Mouse (Mus musculus) hindbrain, embryonic 13.5 days (tissue): ENCODE data around the gene Asb3. TPM values are rescaled to one million over a fixed set of nuclear protein-coding genes. Genes with fewer than 3 reads are reported as not detected.
A peak's percentile ranks its signal among the peaks of the same experiment; 100 is the strongest.

Source experiments
- ATAC-seq: fragments of 200-750 bp; cut with Nextera tagmentation; 2 replicates; pipeline ENCODE4 v1.8.0; 2017; ENCODE audit warnings: moderate TSS enrichment; ENCODE audit not compliant: low FRiP score
- H3K27ac ChIP-seq: fragments of 300-500 bp; sonication (generic); 2 replicates; pipeline ENCODE4 v1.5.1; 2015; ENCODE audit warnings: inconsistent platforms, mild to moderate bottlenecking, moderate library complexity
- H3K27me3 ChIP-seq: fragments of 300-500 bp; sonication (generic); 2 replicates; pipeline ENCODE4 v1.6.1; 2015; ENCODE audit warnings: mild to moderate bottlenecking, inconsistent platforms
- H3K36me3 ChIP-seq: fragments of 300-500 bp; sonication (generic); 2 replicates; pipeline ENCODE4 v1.6.1; 2015; ENCODE audit warnings: mild to moderate bottlenecking, inconsistent platforms
- H3K4me1 ChIP-seq: fragments of 300-500 bp; sonication (generic); replicated peaks from 2 replicates; pipeline ENCODE4 v1.6.1; 2015; ENCODE audit warnings: inconsistent platforms
- H3K4me2 ChIP-seq: fragments of 300-500 bp; sonication (generic); 2 replicates; pipeline ENCODE4 v1.6.1; 2015; ENCODE audit warnings: inconsistent platforms, mild to moderate bottlenecking, moderate library complexity
- H3K4me3 ChIP-seq: fragments of 300-500 bp; sonication (generic); 2 replicates; pipeline ENCODE4 v1.5.1; 2015; ENCODE audit warnings: mild to moderate bottlenecking, inconsistent platforms
- H3K9ac ChIP-seq: fragments of 300-500 bp; sonication (generic); 2 replicates; pipeline ENCODE4 v1.6.1; 2015; ENCODE audit warnings: mild to moderate bottlenecking, inconsistent platforms
- H3K9me3 ChIP-seq: fragments of 300-500 bp; sonication (generic); 2 replicates; pipeline ENCODE4 v1.6.1; 2016; ENCODE audit warnings: inconsistent platforms
- WGBS: fragments of 180-500 bp; shearing (Covaris S2); methylation state at CpG from one replicate; pipeline ENCODE4 v1.1.7; 2015; 5-methylcytosine and 5-hydroxymethylcytosine counted together
- polyA plus RNA-seq: library from polyadenylated mRNA; unstranded; fragments of >200 nt; fragmentation: Nextera tagmentation; extraction: Ambion mirVana; gene quantifications from 2 replicates; pipeline ENCODE4 v1.2.1, GENCODE M21; 2015

Gene Asb3
- polyA plus RNA-seq, result 32.0 and 33.8 TPM in 2 replicates

GRCm38 (mm10) chr11:30885171-30885871 is at the start of gene Asb3, which contains the start of gene Gpr75:
TSS of gene Asb3 (plus strand) at chr11:30885416.
TSS of gene Gpr75 (plus strand) at chr11:30885358.
- Histone ChIP-seq H3K4me3 (peak within 1 kb of the TSS; percentile 65), H3K4me1 (peaks cover 5% of the 10 kb centered on the region; the same call in 1 of the 2 replicates), H3K27ac (peak within 1 kb of the TSS; percentile 90), H3K4me2 (peak within 1 kb of the TSS; percentile 82), H3K9me3 (no peaks in the 10 kb centered on the region), H3K27me3 (no peaks in the 10 kb centered on the region), H3K36me3 (peaks cover under 1% of the 10 kb centered on the region; the same call in 1 of the 2 replicates), H3K9ac (peak within 1 kb of the TSS; percentile 91)
- peak; percentile 97 for ATAC-seq
- 2% methylated on average over 41 of the region's 41 CpGs for WGBS

DNA sequence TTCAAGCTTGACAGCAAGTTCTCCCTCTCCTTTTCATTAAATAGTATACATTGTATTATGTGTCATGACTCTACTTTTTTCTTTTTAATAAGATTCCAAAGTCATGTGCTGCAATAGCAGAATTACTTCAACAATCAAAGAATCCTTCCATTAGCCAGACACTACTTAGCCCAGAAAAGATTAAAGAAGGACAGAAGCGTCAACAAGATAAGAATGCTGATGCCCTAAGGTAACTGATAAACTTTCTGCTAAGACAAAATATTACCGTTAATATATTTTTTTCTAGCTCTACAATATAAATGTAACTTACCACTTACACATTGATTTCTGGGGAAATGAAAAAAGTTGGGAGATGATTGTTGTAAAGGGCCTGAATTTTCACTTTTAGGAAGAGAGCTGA is 46.4 kb upstream of the Asb3 start:
- Histone ChIP-seq H3K4me2 (no peak overlapping the region), H3K36me3 (peaks cover 67% of the 10 kb centered on the region), H3K4me3 (no peak overlapping the region), H3K27me3 (no peaks in the 10 kb centered on the region), H3K9me3 (no peaks in the 10 kb centered on the region), H3K9ac (no peak overlapping the region), H3K27ac (no peak overlapping the region), H3K4me1 (no peaks in the 10 kb centered on the region)
- ATAC-seq, result no peak
- 99% methylated on average over 2 of the region's 2 CpGs for WGBS

GRCm38 (mm10) chr11:30844355-30844754 is 40.9 kb upstream of the Asb3 start:
- Histone ChIP-seq H3K4me1 (no peaks in the 10 kb centered on the region), H3K27me3 (no peaks in the 10 kb centered on the region), H3K4me3 (no peak overlapping the region), H3K27ac (no peak overlapping the region), H3K9ac (no peak overlapping the region), H3K9me3 (no peaks in the 10 kb centered on the region), H3K4me2 (no peak overlapping the region), H3K36me3 (peaks cover 60% of the 10 kb centered on the region)
- WGBS, result 94% methylated on average over 1 of the region's 1 CpGs
- no peak for ATAC-seq

GRCm38 (mm10) chr11:30872425-30872824 is 12.8 kb upstream of the Asb3 start:
- no peaks in the 10 kb centered on the region for H3K27me3 ChIP-seq

GRCm38 (mm10) chr11:30888153-30888552 is 2.9 kb downstream of the Asb3 start:
- no peak overlapping the region for H3K4me2 ChIP-seq
- no peak overlapping the region for H3K9ac ChIP-seq
- H3K4me3 ChIP-seq, result no peak overlapping the region
- no peak for ATAC-seq
- H3K36me3 ChIP-seq, result peaks cover 10% of the 10 kb centered on the region
- no peaks in the 10 kb centered on the region for H3K27me3 ChIP-seq
- WGBS, result 88% methylated on average over 2 of the region's 2 CpGs
- H3K4me1 ChIP-seq, result peaks cover 5% of the 10 kb centered on the region; the same call in 1 of the 2 replicates
- no peak overlapping the region for H3K27ac ChIP-seq
- no peaks in the 10 kb centered on the region for H3K9me3 ChIP-seq

More at GRCm38 (mm10) chr11:30872425-30872824, 12.8 kb upstream of the Asb3 start:
- H3K9ac ChIP-seq, result no peak overlapping the region
- H3K9me3 ChIP-seq, result no peaks in the 10 kb centered on the region
- no peak overlapping the region for H3K27ac ChIP-seq
- H3K4me1 ChIP-seq, result no peaks in the 10 kb centered on the region
- no peak for ATAC-seq
- peaks cover 53% of the 10 kb centered on the region for H3K36me3 ChIP-seq
- H3K4me3 ChIP-seq, result no peak overlapping the region
- H3K4me2 ChIP-seq, result no peak overlapping the region

GRCm38 (mm10) chr11:30896201-30896600 is 11.0 kb downstream of the Asb3 start:
- Histone ChIP-seq H3K4me1 (no peaks in the 10 kb centered on the region), H3K27ac (no peak overlapping the region), H3K4me3 (no peak overlapping the region), H3K4me2 (no peak overlapping the region), H3K9ac (no peak overlapping the region), H3K27me3 (no peaks in the 10 kb centered on the region), H3K9me3 (no peaks in the 10 kb centered on the region), H3K36me3 (peaks cover 8% of the 10 kb centered on the region)
- 90% methylated on average over 1 of the region's 1 CpGs for WGBS
- no peak for ATAC-seq

GRCm38 (mm10) chr11:30899312-30899711 is 14.1 kb downstream of the Asb3 start:
- Histone ChIP-seq H3K4me1 (no peaks in the 10 kb centered on the region), H3K9me3 (no peaks in the 10 kb centered on the region), H3K27me3 (no peaks in the 10 kb centered on the region), H3K27ac (no peak overlapping the region), H3K4me3 (no peak overlapping the region), H3K9ac (no peak overlapping the region), H3K4me2 (no peak overlapping the region), H3K36me3 (no peaks in the 10 kb centered on the region)
- ATAC-seq, result no peak

GRCm38 (mm10) chr11:30912311-30912710 is 27.1 kb downstream of the Asb3 start:
- Histone ChIP-seq H3K9ac (no peak overlapping the region), H3K27me3 (no peaks in the 10 kb centered on the region), H3K36me3 (peaks cover 7% of the 10 kb centered on the region), H3K27ac (no peak overlapping the region), H3K4me2 (no peak overlapping the region), H3K4me3 (no peak overlapping the region), H3K4me1 (no peaks in the 10 kb centered on the region), H3K9me3 (no peaks in the 10 kb centered on the region)
- no peak for ATAC-seq
- 98% methylated on average over 3 of the region's 3 CpGs for WGBS

DNA sequence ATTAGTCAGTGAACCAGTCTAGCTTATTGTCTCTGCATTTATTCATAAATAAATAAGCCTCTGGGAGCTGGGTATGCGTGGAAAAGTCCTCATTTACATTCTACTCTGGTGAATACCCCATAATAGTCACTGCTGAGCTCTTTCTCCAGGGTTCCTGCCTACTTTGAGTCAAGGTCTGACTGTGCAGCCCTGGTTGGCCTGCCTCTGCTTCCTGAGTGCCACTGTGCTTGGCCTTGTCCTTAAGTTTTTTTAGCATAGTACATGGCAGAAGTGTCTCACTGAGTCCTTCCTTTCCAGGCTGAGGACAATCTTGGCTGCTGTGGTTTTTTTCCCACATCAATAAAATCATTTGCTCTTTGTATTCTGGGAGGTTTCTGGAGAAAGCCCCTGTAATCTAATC is 35.4 kb downstream of the Asb3 start:
- no peaks in the 10 kb centered on the region for H3K9me3 ChIP-seq
- no peak overlapping the region for H3K9ac ChIP-seq
- H3K27me3 ChIP-seq, result no peaks in the 10 kb centered on the region
- H3K4me3 ChIP-seq, result no peak overlapping the region
- no peaks in the 10 kb centered on the region for H3K4me1 ChIP-seq
- peaks cover 13% of the 10 kb centered on the region for H3K36me3 ChIP-seq
- H3K27ac ChIP-seq, result no peak overlapping the region
- WGBS, result 58% methylated on average over 1 of the region's 1 CpGs
- ATAC-seq, result no peak
- no peak overlapping the region for H3K4me2 ChIP-seq

DNA sequence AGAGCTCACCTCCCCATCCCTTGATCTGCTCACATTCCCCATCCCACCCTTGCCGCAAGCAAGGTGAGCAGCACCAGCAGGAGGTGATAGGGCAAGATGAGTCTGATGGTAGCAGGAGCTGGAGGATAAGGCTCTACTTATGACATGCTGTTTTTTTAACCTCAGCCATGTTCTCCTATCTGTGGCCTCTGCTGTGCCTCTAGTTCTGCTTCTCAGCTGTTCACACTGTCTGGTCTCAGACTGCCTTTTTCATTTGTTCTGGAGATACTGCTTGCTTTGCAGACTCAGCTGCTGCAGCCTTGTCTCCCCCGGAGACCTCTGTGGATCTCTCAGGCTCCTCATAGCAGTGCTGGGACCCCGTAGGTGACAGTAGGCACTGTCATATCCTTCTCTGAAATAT is 38.1 kb downstream of the Asb3 start:
- Histone ChIP-seq H3K27ac (no peak overlapping the region), H3K9ac (no peak overlapping the region), H3K9me3 (no peaks in the 10 kb centered on the region), H3K4me2 (no peak overlapping the region), H3K27me3 (no peaks in the 10 kb centered on the region), H3K4me1 (no peaks in the 10 kb centered on the region), H3K36me3 (peaks cover 34% of the 10 kb centered on the region), H3K4me3 (no peak overlapping the region)
- 98% methylated on average over 3 of the region's 3 CpGs for WGBS
- no peak for ATAC-seq

GRCm38 (mm10) chr11:30928079-30928478 is 42.9 kb downstream of the Asb3 start:
- no peaks in the 10 kb centered on the region for H3K27me3 ChIP-seq
- H3K27ac ChIP-seq, result no peak overlapping the region
- H3K4me2 ChIP-seq, result no peak overlapping the region
- no peak overlapping the region for H3K9ac ChIP-seq
- no peak overlapping the region for H3K4me3 ChIP-seq
- H3K4me1 ChIP-seq, result no peaks in the 10 kb centered on the region
- no peaks in the 10 kb centered on the region for H3K9me3 ChIP-seq
- peaks cover 57% of the 10 kb centered on the region for H3K36me3 ChIP-seq
- ATAC-seq, result no peak

DNA sequence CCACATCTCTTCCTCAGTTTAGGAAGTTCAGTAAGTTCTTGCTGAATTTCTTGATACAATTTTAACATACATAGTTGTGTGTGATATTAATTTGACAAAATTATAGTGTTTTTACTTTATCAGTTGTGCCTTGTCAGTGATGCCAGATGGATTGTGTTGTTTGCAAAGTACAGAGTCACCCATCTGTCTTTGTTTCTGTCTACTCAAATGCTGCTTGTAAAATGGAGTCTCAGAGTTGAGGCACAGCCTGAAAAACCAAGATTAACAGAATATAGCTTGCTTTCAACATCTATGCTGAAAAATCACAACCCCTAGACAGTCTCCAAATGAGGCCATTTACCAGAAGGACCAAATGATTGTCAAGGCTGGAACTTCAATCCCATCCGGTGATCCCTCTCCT is 43.3 kb downstream of the Asb3 start:
- H3K36me3 ChIP-seq, result peaks cover 55% of the 10 kb centered on the region
- ATAC-seq, result no peak

GRCm38 (mm10) chr11:30943522-30943921 is 58.3 kb downstream of the Asb3 start:
- H3K36me3 ChIP-seq, result peaks cover 70% of the 10 kb centered on the region
- no peak for ATAC-seq
- no peaks in the 10 kb centered on the region for H3K4me1 ChIP-seq
- H3K27ac ChIP-seq, result no peak overlapping the region
- WGBS, result 99% methylated on average over 2 of the region's 2 CpGs
- no peak overlapping the region for H3K4me2 ChIP-seq
- no peak overlapping the region for H3K9ac ChIP-seq
- H3K4me3 ChIP-seq, result no peak overlapping the region
- no peaks in the 10 kb centered on the region for H3K9me3 ChIP-seq
- no peaks in the 10 kb centered on the region for H3K27me3 ChIP-seq

More for the DNA sequence above, 43.3 kb downstream of the Asb3 start:
- H3K4me1 ChIP-seq, result no peaks in the 10 kb centered on the region
- no peak overlapping the region for H3K4me2 ChIP-seq
- 100% methylated on average over 1 of the region's 1 CpGs for whole genome bisulfite sequencing
- H3K4me3 ChIP-seq, result no peak overlapping the region
- H3K27ac ChIP-seq, result no peak overlapping the region
- no peaks in the 10 kb centered on the region for H3K27me3 ChIP-seq
- H3K9me3 ChIP-seq, result no peaks in the 10 kb centered on the region
- H3K9ac ChIP-seq, result no peak overlapping the region
